Mouse (Mus musculus) heart, postnatal 25 days (tissue): ENCODE measurements around the gene Gm10719. TPM values are rescaled to one million over a fixed set of nuclear protein-coding genes. Genes with fewer than 3 reads are reported as not detected.
"Not testable (repeated sequence)": the region's sequence is repeated elsewhere in the genome, so short reads cannot be mapped to it uniquely, and the experiment has no call there.

ENCODE experiments used
- DNase-seq: peaks from one replicate; pipeline ENCODE4 v3.0.0; 2022; ENCODE audit warnings: low spot score
- intact Hi-C: fragments of 180-260 bp; cut with DNase I; formaldehyde crosslinking; loops from one replicate; pipeline ENCODE4 v1.15.1; 2025
- total RNA-seq, 2 experiments: library from RNA; stranded (reverse); gene quantifications; 2 replicates each; pipeline ENCODE4 v1.2.3; 2021

Gene Gm10719
- not detected for total RNA-seq

- DNase-seq, intact Hi-C loops: not testable (repeated sequence)
These were observed at the start of gene Gm10719 for GRCm38 (mm10) chr9:3017108-3017507. TSS of gene Gm10719 (plus strand) at chr9:3017408.

DNA sequence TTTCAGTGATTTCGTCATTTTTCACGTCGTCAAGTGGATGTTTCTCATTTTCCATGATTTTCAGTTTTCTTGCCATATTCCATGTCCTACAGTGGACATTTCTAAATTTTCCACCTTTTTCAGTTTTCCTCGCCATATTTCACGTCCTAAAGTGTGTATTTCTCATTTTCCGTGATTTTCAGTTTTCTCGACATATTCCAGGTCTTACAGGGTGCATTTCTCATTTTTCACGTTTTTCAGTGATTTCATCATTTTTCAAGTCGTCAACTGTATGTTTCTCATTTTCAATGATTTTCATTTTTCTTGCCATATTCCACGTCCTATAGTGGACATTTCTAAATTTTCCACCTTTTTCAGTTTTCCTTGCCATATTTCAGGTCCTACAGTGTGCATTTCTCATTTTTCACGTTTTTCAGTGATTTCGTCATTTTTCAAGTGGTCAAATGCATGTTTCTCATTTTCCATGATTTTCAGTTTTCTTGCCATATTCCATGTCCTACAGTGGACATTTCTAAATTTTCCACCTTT, 16.7 kb upstream of the Gm10719 start, which contains the start of gene Gm10722:
TSS of gene Gm10722 (plus strand) at position 478 of the 528 bp plus-strand sequence.
- intact Hi-C loops = not testable (repeated sequence)
- peak; percentile 6 for DNase-seq

DNA sequence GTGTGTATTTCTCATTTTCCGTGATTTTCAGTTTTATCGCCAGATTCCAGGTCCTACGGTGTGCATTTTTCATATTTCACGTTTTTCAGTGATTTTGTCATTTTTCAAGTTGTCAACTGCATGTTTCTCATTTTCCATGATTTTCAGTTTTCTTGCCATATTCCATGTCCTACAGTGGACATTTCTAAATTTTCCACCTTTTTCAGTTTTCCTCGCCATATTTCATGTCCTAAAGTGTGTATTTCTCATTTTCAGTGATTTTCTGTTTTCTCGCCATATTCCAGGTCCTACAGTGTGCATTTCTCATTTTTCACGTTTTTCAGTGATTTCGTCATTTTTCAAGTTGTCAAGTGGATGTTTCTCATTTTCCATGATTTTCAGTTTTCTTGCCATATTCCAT, 16.2 kb upstream of the Gm10719 start:
- DNase-seq = peak; percentile 5
- intact Hi-C loops = not testable (repeated sequence)

GRCm38 (mm10) chr9:3001948-3002659, 15.1 kb upstream of the Gm10719 start:
- peak; percentile 92 for DNase-seq
- intact Hi-C loops = not testable (repeated sequence)

GRCm38 (mm10) chr9:3002794-3003396, 14.3 kb upstream of the Gm10719 start, which contains the start of gene Gm11168:
TSS of gene Gm11168 (plus strand) at chr9:3003346.
- intact Hi-C loops = not testable (repeated sequence)

DNA sequence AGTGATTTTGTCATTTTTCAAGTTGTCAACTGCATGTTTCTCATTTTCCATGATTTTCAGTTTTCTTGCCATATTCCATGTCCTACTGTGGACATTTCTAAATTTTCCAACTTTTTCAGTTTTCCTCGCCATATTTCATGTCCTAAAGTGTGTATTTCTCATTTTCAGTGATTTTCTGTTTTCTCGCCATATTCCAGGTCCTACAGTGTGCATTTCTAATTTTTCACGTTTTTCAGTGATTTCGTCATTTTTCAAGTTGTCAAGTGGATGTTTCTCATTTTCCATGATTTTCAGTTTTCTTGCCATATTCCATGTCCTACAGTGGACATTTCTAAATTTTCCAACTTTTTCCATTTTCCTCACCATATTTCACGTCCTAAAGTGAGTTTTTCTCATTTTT, 11.0 kb upstream of the Gm10719 start:
- intact Hi-C loops, DNase-seq: not testable (repeated sequence)

More at GRCm38 (mm10) chr9:3002794-3003396, 14.3 kb upstream of the Gm10719 start, which contains the start of gene Gm11168:
- not testable (repeated sequence) for DNase-seq

DNA sequence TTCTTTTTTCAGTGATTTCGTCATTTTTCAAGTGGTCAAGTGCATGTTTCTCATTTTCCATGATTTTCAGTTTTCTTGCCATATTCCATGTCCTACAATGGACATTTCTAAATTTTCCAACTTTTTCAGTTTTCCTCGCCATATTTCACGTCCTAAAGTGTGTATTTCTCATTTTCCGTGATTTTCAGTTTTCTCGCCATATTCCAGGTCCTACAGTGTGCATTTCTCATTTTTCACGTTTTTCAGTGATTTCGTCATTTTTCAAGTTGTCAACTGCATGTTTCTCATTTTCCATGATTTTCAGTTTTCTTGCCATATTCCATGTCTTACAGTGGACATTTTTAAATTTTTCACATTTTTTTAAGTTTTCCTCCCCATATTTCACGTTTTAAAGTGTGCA, 10.6 kb upstream of the Gm10719 start:
- DNase-seq = peak; percentile 97
- intact Hi-C loops = not testable (repeated sequence)

DNA sequence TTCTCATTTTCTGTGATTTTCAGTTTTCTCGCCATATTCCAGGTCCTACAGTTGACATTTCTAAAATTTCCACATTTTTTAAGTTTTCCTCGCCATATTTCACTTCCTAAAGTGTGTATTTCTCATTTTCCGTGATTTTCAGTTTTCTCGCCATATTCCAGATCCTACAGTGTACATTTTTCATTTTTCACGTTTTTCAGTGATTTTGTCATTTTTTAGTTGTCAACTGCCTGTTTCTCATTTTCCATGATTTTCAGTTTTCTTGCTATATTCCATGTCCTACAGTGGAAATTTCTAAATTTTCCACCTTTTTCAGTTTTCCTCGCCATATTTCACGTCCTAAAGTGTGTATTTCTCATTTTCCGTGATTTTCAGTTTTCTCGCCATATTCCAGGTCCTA, 9.9 kb upstream of the Gm10719 start:
- DNase-seq, intact Hi-C loops: not testable (repeated sequence)

DNA sequence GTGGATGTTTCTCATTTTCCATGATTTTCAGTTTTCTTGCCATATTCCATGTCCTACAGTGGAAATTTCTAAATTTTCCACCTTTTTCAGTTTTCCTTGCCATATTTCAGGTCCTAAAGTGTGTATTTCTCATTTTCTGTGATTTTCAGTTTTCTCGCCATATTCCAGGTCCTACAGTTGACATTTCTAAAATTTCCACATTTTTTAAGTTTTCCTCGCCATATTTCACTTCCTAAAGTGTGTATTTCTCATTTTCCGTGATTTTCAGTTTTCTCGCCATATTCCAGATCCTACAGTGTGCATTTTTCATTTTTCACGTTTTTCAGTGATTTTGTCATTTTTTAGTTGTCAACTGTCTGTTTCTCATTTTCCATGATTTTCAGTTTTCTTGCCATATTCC, 7.9 kb upstream of the Gm10719 start:
- intact Hi-C loops, DNase-seq: not testable (repeated sequence)

DNA sequence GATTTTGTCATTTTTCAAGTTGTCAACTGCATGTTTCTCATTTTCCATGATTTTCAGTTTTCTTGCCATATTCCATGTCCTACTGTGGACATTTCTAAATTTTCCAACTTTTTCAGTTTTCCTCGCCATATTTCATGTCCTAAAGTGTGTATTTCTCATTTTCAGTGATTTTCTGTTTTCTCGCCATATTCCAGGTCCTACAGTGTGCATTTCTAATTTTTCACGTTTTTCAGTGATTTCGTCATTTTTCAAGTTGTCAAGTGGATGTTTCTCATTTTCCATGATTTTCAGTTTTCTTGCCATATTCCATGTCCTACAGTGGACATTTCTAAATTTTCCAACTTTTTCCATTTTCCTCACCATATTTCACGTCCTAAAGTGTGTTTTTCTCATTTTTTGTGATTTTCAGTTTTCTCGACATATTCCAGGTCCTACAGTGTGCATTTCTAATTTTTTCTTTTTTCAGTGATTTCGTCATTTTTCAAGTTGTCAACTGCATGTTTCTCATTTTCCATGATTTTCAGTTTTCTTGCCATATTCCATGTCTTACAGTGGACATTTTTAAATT, 5.1 kb upstream of the Gm10719 start:
- intact Hi-C loops = not testable (repeated sequence)

GRCm38 (mm10) chr9:3012733-3013279, 4.4 kb upstream of the Gm10719 start, which contains the start of gene Gm10721:
TSS of gene Gm10721 (plus strand) at chr9:3013140.
- DNase-seq, intact Hi-C loops: not testable (repeated sequence)

More for the DNA sequence above, 5.1 kb upstream of the Gm10719 start:
- DNase-seq = not testable (repeated sequence)

DNA sequence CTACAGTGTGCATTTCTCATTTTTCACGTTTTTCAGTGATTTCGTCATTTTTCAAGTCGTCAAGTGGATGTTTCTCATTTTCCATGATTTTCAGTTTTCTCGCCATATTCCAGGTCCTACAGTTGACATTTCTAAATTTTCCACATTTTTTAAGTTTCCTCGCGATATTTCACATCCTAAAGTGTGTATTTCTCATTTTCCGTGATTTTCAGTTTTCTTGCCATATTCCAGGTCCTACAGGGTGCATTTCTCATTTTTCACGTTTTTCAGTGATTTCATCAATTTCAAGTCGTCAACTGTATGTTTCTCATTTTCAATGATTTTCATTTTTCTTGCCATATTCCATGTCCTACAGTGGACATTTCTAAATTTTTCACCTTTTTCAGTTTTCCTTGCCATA, 1.9 kb upstream of the Gm10719 start, which contains the start of gene Gm10720:
TSS of gene Gm10720 (plus strand) at position 301 of the 400 bp plus-strand sequence.
- DNase-seq, intact Hi-C loops: not testable (repeated sequence)

- DNase-seq, intact Hi-C loops: not testable (repeated sequence)
These were observed 1.3 kb upstream of the Gm10719 start for GRCm38 (mm10) chr9:3015896-3016295.

DNA sequence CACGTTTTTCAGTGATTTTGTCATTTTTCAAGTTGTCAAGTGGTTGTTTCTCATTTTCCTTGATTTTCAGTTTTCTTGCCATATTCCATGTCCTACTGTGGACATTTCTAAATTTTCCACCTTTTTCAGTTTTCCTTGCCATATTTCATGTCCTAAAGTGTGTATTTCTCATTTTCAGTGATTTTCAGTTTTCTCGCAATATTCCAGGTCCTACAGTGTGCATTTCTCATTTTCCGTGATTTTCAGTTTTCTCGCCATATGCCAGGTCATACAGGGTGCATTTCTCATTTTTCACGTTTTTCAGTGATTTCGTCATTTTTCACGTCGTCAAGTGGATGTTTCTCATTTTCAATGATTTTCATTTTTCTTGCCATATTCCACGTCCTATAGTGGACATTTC, 1.7 kb downstream of the Gm10719 start:
- DNase-seq, intact Hi-C loops: not testable (repeated sequence)

- intact Hi-C loops = not testable (repeated sequence)
- peak; percentile 12 for DNase-seq
These were observed 2.9 kb downstream of the Gm10719 start for GRCm38 (mm10) chr9:3019835-3020727.

DNA sequence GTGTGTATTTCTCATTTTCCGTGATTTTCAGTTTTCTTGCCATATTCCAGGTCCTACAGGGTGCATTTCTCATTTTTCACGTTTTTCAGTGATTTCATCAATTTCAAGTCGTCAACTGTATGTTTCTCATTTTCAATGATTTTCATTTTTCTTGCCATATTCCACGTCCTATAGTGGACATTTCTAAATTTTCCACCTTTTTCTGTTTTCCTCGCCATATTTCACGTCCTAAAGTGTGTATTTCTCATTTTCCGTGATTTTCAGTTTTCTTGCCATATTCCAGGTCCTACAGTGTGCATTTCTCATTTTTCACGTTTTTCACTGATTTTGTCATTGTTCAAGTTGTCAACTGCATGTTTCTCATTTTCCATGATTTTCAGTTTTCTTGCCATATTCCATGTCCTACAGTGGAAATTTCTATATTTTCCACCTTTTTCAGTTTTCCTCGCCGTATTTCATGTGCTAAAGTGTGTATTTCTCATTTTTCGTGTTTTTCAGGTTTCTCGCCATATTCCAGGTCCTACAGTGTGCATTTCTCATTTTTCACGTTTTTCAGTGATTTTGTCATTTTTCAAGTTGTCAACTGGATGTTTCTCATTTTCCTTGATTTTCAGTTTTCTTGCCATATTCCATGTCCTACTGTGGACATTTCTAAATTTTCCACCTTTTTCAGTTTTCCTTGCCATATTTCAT, 5.3 kb downstream of the Gm10719 start:
- intact Hi-C loops = not testable (repeated sequence)
- peak; percentile 59 for DNase-seq

- peak; percentile 27 for DNase-seq
- intact Hi-C loops = not testable (repeated sequence)
These were observed 6.2 kb downstream of the Gm10719 start, which contains the start of gene Gm10718 for GRCm38 (mm10) chr9:3023312-3023984. TSS of gene Gm10718 (plus strand) at chr9:3023547.
